Mouse (Mus musculus) retina, postnatal 1 day (tissue): ENCODE data around the gene Gm21969.
A peak's percentile ranks its signal among the peaks of the same experiment; 100 is the strongest.

ENCODE experiments used
- DNase-seq: peaks from one replicate; pipeline ENCODE4 v3.0.0-alpha.2; 2012

The Gm21969 gene

DNA sequence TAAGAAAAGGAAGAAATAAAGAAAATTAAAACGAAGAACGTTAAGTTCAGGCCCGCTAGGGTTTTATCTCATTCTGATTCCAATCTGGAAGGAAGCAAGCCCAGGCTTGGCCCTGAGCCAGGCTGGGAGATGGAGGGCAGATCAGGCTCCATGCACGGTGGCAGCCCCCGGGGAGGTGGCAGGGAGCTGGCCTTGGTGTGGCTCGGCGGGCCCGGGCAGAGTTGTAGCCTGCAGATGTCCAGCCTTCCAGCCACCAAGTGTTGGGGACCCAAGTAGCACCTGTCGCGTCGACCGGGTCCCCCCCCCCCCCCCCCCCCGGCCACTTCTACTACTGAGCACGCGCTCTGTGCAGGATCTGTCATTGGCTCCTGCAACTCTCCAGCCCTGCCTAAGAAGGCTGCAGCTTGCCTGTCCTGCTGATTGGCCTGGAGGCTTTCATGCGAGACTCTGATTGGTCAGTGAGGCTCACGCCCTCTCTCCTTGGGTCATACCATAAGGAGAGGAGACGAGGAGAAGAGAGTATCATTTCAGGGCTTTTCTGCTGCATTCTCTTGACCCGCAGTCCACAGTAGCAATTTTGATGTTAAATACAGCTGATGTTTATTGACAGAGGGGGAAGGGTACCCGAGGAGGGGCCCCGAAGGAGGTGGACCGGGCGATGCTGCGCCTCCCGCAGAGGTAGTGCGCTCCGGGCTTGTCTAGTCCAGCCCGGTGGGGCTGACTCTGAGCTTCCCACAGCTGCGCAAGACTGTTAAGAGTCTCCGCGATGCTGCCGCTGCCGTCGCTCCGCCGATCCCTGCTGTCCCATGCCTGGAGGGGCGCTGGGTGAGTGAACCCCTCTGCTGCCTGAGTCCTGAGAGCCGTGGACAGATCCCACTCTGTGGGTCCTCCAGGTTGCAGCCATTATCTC is 19.6 kb downstream of the Gm21969 start, which contains the start of gene Aldh4a1:
Aldh4a1 (plus strand) TSS at position 494 of the 910 bp plus-strand sequence.
- DNase-seq: peak; percentile 99

DNA sequence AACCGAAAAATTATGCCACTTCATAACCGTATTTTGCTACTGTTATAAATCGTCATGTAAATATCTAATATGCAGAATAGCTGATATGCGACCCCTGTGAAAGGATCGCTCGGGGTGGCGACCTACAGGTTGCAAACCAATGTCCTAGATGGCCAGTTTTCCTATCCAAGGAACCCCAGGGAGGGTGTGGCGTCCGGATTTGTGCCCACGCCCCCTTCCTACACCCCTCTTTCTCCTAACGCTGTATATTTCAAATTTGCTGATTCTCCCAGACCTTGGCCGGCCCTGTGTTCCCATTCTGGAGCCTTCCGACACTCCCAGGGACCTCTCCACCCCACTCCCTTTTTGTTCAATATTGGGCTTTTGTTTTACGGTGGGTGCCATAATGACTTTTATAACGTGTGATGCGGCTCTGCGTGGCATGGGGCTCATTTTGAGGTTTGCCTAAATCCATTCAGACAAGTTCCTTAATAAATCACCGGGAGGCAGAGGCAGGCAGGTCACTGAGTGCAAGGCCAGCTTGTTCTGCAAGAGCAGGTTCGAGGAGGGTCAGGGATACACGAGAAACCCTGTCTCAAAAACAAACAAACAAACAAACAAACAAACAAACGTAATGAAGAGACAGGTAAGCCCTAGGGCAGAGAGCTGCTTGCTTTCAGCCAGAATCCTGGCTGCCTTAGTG is 20.6 kb downstream of the Gm21969 start:
- no peak for DNase-seq

DNA sequence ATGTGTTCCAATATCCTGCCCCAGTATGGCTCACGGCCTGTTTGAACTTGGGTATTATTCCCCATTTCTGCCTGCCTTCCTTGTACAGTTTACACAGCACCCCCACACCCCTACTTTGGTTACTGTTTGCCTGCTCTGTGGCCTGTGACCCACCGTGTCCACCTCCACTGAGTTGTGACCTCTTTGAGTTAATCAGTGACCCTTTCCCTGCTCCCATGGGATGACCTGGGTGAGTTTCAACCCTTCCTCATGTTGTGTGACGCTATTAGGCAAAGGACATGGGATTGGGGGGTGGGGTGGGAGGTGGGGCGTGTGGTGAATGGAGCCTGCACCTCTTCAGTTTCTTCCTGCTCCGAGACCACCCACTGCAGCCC is 21.1 kb downstream of the Gm21969 start:
- no peak for DNase-seq

DNA sequence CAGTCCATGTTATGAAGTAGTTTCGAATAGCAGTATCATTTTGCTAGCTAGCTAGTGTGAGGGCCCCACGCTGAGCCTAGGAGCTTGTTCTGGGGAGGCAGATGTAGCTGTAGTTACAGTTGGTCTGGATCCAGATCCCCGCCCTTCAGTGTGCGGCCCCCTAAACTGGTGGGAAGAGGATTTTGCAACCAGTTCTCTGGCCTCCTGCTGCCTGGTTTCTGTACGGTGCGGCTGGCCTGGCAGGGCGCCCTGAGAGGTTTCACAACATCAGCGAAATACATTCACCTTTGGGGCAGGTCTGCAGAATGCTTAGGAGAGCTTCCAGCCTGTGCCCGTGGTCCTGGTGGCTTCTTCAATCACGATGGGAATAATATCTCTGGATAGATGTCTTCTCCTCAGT is 21.7 kb downstream of the Gm21969 start:
- DNase-seq: no peak

DNA sequence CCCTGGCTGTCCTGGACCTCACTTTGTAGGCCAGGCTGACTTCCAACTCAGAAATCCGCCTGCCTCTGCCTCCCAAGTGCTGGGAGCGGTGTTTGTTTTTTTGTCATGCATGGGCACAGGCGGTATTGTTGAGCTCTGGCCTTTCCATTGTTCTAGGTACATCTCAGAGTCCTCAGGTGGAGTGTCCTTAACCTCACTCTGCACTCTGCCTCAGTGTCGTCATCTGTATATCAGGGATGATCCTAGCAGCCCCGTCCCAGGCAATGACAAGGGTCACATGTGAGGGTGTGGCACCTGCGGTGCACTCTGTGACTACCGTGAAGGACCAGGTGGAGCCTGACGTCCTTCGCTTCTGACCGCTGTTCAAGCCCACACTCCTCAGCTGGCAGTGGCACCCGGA is 24.4 kb downstream of the Gm21969 start:
- DNase-seq: no peak

DNA sequence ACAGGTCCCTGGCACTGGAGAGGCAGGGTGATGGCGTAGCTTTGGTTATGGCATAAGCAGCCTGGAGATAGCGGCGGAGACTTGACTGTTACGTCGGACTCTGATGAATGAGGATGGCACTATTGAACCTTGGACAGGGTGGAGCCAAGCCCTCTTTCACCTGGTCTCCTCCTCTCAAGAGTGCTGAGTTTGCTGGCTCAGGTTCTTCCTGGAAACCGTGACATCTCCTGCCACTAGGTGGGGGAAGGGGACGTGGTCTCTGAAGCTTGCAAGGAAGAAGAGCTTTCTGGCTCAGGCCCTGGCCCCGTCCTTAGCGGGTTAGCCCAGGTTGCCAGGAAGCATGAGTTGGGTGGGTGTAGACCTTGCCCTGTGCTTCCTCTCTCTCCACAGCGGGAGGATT is 27.2 kb downstream of the Gm21969 start:
- DNase-seq: no peak

DNA sequence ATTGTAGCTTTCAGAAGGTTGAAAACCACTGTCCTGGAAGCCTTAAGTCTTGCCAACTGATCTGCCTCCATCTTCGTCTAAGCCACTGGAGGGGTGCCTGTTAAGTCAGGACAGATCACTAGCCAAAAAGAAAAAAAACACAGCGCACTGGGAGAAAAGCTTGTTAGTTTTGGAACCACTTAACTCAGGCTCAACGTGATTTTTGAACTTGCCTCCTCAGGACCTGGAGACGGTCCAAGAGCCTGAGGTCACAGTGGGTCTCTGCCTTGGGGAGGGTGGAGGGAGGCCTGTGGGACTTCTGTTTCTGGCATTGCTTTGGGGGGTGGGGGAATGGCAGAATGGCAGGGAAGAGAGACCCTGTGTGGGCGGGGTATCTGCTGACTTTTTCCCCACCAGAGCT is 28.2 kb downstream of the Gm21969 start:
- no peak for DNase-seq

DNA sequence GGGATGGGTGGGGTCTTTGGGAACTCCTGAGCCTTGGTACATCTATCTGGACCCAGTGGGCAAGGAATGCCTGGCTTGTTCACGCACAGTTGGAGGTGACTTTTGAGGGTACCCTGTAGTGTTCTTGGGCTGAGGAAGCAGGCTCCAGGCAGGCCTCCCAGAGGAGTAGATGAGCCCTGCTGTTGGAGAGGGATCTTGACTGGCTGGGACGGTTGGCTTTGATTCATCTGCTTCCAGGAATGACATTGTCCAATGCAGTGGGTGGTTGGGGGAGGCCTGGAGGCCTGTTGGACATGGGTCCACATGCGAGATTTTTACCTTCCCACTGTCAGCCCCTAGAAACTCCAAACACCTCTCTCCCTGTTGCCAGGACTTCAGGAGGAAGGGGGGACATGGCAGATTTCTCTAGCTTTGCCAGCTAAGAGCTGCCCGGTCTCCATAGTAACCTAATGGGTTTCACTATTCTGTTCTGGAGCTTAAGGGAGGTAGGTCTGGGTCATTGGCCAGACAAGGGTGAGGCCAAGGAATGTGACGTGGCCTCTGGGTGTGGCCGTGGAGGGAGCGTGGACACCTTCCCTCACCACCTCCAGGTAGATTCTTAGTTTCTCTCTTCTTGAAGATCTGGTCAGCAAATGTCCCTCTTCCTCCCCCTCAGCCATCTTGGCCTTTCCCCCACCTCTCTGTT is 28.7 kb downstream of the Gm21969 start:
- DNase-seq: no peak

DNA sequence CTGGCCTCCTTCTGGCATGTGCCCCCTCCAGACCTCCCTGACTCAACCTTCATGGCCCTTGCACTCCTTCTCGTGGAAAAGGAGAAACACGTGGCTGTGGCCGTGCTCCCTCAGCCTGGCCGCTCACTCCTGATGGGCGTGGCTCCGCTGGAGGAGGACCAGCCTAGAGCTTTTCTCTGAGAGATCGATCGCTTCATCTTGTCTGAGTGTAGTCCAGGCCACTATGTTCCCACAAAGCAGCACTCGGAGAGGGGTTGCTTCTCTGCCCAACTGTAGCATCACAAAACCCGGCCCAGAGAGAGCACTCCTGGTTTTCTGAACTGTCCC is 29.2 kb downstream of the Gm21969 start:
- DNase-seq: no peak

DNA sequence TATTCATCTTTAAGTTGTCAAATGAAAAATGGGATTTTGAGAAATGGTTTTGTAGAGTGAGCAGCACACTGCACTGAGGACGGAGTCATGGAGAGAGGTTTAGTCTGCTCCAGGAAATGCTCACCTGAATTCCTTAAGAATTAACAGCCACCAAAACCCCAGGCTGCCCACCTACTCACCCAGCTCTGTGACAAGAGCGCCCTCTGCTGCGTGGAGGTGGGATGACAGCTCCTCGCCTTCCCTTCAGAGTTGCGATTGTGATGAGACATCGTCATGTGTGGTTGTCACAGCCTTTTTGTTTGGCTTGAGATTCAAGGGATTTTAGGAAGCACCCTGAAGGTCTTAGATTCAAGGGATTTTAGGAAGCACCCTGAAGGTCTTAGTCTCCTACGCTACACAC is 33.4 kb downstream of the Gm21969 start:
- DNase-seq: peak; percentile 62

DNA sequence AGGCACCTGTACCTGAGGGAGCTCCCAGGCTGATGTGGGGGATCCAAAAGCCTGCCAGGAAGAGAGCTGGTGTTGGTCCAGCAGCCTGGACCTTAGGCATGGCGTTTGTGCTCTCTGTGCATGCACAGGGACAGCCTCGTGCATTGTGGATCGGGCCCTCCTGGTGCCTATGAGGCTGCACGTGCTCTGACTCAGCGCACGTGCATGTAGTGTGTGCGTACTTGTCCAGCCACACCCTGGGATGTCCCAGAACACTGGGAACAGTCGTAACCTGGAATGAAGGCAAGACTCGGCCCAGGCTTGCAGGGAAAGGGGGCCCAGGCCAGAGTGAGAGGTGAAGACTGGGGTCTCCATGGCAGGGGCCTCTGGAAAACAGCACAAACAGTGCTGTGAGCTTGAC is 34.9 kb downstream of the Gm21969 start:
- DNase-seq: no peak

DNA sequence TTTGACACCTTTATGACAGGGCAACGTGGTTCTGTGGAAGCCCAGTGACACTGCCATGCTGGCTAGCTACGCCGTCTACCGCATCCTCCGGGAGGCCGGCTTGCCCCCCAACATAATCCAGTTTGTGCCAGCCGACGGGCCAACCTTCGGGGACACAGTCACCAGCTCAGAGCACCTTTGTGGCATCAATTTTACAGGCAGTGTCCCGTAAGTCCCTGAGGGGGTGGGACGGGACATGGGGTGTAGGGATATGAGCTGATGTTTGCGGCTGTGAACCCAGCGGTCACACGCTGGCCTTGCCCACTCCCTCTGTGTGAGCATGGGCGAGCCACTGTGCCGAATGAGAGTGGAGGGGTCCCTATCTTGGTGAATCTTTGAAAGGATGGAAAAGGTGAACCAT is 35.4 kb downstream of the Gm21969 start:
- no peak for DNase-seq

DNA sequence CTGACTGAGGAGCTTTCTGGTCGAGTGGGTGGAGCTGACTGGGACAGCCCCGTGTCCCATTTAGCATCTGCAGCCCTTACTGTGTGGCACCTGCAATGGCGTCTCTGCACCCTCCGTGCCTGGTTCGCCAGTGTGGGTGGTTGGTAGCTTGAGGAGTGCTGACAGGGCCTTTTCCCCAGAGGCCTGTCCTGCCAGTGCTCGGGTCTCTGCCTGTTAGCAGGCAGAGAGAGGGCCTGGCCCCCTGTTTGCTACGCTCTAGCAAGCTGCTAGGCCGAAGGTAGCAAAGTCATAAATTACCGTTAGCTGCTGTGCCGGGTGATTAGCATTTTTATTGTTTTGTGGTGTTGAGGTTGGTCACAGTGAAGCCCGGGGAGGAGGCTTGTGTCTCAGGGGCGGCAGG is 36.8 kb downstream of the Gm21969 start:
- DNase-seq: no peak

DNA sequence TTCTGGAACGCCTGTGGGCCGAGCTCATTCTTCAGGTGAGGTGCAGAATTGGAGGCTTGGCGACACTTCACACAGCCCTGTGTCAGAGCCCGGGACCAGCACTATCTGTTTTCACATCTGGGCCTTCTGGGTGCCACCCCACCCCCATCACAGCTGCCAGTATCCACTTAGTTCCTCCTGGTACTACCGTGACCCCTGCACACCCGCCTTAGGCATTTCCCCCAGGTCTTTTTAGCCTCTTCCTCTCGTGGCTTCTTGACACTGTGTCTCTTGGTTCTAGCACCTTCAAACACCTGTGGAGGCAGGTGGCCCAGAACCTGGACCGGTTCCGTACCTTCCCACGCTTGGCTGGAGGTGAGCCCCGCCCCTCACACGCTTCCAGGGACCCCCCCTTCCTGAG is 37.3 kb downstream of the Gm21969 start:
- DNase-seq: no peak

DNA sequence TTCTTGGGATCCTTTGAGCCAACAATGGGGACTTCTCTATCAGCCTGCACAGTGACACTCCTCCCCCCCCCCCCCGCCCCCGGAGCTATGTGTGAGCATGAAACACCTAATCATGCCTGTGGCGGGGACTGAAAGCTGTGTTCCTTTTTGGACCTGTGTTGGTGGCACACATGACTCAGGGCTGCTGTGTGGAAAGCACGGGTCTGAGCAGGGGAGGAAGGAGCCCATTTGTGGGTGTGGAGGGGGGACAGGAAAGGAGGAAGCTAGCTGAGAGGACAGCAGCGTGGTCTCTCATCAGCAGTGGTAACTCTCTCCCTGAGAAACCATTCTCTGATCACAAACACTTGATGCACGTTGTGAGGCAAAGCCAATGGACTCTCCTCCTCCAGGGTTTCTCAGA is 37.8 kb downstream of the Gm21969 start:
- DNase-seq: no peak

DNA sequence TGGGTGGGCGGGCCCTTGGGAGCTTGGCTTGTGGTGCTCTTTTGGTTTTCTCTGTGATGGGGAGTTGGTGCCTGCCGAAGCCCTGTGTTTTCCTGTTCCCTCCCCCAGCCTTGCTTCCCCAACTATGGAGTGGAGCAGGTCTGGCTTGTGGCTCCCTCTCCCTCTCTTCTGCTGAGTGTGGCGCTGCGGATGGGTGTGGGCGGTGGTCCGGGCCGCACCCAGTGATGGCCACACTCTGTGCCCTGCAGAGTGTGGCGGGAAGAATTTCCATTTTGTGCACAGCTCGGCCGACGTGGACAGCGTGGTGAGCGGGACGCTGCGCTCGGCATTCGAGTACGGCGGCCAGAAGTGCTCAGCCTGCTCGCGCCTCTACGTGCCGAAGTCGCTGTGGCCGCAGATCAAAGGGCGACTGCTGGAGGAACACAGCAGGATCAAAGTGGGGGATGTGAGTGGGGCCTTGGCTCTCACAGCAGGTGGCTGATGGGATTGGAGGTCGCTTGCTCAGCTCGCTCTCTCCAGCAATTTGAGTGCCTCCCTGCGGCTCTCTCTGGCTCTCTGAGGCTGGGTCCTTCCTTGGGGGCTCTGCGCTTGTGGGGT is 38.9 kb downstream of the Gm21969 start:
- peak; percentile 69 for DNase-seq

DNA sequence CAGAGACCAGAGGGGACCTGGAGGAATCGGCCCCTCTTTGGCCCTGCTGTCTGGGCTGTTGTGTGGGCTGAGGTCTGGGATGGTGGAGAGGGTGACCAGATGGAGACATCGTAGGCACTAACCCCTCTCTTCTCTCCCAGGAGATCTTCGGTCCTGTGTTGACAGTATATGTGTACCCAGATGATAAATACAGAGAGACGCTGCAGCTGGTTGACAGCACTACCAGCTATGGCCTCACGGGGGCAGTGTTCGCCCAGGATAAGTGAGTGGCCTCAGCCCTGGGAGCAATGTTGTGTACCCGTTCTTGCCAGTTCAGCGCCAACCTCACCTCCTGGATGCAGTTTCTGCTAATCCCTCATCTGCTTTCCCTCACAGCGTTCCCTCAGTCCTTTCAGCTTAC is 41.0 kb downstream of the Gm21969 start:
- DNase-seq: peak; percentile 84

DNA sequence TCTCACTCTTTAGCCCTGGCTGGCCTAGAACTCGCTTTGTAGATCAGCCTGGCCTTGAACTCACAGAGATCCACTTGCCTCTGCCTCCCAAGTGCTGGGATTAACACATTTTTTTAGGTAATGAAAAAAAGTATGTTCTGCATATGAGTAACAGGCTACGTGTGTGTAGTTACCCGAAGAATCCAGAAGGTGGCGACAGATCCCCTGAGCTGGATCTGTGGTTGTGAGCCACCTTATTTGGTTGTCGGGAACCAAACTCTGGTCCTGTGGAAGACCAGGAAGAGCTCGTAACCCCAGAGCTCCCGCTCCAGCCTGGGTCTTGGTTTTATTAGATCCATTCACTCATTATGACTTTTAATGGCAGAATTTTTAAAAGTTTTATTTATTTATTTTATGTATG is 43.9 kb downstream of the Gm21969 start:
- no peak for DNase-seq

DNA sequence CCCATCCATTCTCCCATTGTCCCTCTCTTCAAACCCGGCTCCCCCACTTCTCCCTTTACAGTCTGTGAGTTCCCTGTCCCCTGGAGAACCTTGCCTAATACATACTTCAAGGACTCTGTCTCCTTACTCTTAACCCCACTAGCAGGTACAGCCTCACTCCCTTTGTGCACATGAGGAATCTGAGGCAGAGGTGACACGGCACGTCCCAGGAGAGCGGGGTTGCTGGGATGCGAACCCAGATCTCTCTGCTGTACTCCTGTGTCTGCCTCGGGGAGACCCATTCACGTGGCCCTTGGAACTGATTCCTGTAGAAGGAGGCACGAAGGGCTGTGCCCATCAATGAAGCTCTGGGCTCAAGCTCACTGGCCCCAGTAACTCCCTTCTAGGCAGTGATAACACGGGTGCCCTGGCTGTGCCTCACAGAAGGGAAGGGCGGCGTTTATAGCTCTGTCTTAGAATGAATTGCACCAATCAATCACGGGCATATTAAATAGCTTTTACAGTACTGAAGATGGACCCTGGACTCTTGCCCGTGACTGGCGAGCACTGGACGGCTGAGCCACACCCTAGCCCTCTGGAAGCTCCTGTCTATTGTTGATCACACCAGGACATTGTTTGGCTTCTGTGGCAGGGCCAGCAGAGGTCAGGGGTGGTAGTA is 47.2 kb downstream of the Gm21969 start:
- DNase-seq: no peak

DNA sequence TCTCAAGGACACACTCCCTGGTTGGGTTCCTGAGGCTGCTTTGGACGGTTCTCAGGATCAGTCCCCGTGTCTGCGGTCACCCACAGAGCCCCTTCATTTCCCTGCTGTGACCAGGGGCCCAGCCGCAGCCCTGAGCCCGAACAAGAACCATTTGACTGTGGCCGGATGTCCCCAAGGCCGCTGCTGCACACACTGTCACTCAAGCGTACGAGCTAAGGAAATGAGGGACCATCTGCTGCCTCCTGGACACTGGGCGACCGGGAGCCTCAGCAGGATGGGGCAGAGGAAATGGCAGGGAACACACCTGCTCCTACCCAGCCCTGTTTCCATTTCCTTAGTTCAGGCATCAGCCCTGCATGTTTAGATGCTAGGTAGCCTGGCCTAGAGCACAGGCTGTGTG is 47.9 kb downstream of the Gm21969 start:
- no peak for DNase-seq

DNA sequence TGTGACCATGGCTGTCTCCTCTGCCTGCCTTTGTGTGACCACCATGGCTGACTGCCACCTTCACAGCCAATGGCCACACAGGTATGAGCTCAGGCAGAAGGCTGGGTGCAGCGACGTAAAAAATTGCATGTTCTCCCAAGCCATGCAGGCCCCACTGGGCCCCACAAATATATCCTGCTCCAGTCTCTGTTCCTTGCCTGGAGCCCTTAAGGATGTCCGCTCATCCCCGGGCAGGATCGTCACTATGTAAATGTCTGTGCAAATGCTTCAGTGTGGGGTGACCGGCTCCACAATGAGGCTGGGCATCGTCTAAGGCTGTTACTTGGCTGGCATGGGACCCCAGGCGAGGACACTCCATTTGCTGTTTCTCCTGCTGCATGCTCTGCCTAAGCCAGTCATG is 50.3 kb downstream of the Gm21969 start, which contains the start of gene Tas1r2:
Tas1r2 (plus strand) TSS at position 301 of the 400 bp plus-strand sequence.
- no peak for DNase-seq

DNA sequence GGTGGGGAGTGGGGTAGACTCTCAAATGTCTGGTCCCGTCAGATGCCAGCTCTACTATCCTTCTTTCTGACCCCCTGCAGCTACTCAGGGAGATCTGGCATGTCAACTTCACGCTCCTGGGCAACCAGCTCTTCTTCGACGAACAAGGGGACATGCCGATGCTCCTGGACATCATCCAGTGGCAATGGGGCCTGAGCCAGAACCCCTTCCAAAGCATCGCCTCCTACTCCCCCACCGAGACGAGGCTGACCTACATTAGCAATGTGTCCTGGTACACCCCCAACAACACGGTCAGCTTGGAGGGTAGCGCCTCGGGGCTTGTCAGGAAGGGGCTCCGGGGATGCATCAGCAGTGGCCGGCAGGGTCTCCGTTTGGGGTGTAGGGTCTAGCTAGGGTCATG is 58.9 kb downstream of the Gm21969 start:
- DNase-seq: no peak

DNA sequence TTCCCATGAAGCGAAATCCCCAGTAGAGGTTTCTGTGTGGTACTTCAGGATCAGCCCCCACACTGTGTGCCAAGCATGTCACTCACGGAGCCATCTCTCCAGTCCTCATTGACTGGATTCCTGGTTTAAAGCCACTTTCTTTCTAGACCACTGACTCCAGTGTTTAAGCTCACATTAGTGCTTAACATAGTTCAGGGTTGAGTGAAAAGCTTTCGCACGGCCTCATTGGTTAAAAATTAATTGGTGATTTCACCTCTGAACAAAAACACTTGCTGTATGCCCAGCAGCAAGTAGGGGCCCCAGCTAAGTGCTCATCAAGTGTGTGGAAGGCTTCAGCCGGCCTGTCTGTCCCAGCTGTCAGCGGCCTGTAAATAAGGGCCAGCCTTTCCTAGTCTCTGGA is 64.6 kb downstream of the Gm21969 start:
- DNase-seq: peak; percentile 30
